Mouse (Mus musculus): ENCODE results near the gene Grb2. TPM values are rescaled to one million over a fixed set of nuclear protein-coding genes. Genes with fewer than 3 reads are reported as not detected.

Gene Grb2
- total RNA-seq, 2 experiments from 2014 or later, result 107 to 108 TPM

GRCm38 (mm10) chr11:115632247-115632646, 76.2 kb downstream of the Grb2 start:
- intact Hi-C loops (cut with DNase I), result no loop called here
- no peak for DNase-seq (ENCODE audit: low spot score)

GRCm38 (mm10) chr11:115631505-115631890, 76.9 kb downstream of the Grb2 start:
- intact Hi-C loops (cut with DNase I), result no loop called here
- DNase-seq (ENCODE audit: low spot score), result no peak

GRCm38 (mm10) chr11:115630532-115631504, 77.6 kb downstream of the Grb2 start:
- peak; percentile 36 for DNase-seq (ENCODE audit: low spot score)
- intact Hi-C loops (cut with DNase I), result no loop called here

- intact Hi-C loops (cut with DNase I), result no loop called here
- no peak for DNase-seq (ENCODE audit: low spot score)
Measured at GRCm38 (mm10) chr11:115629734-115630531, 78.5 kb downstream of the Grb2 start.

GRCm38 (mm10) chr11:115628465-115629101, 79.8 kb downstream of the Grb2 start:
- intact Hi-C loops (cut with DNase I), result no loop called here
- DNase-seq (ENCODE audit: low spot score), result no peak

GRCm38 (mm10) chr11:115627705-115628464, 80.5 kb downstream of the Grb2 start, which contains the start of gene Slc25a19:
TSS of gene Slc25a19 (minus strand) at chr11:115628295.
- intact Hi-C loops (cut with DNase I), result no loop called here
- DNase-seq (ENCODE audit: low spot score), result peak; percentile 99

- intact Hi-C loops (cut with DNase I), result no loop called here
- DNase-seq (ENCODE audit: low spot score), result no peak
Measured at GRCm38 (mm10) chr11:115626824-115627616, 81.4 kb downstream of the Grb2 start.

GRCm38 (mm10) chr11:115625877-115626276, 82.5 kb downstream of the Grb2 start:
- intact Hi-C loops (cut with DNase I), result no loop called here
- DNase-seq (ENCODE audit: low spot score), result no peak

- DNase-seq (ENCODE audit: low spot score), result no peak
- intact Hi-C loops (cut with DNase I), result no loop called here
Measured at GRCm38 (mm10) chr11:115623487-115624070, 84.8 kb downstream of the Grb2 start.

- intact Hi-C loops (cut with DNase I), result no loop called here
- no peak for DNase-seq (ENCODE audit: low spot score)
Measured at GRCm38 (mm10) chr11:115619949-115620348, 88.4 kb downstream of the Grb2 start.

GRCm38 (mm10) chr11:115618732-115619516, 89.5 kb downstream of the Grb2 start:
- intact Hi-C loops (cut with DNase I), result no loop called here
- no peak for DNase-seq (ENCODE audit: low spot score)

GRCm38 (mm10) chr11:115618001-115618400, 90.4 kb downstream of the Grb2 start:
- DNase-seq (ENCODE audit: low spot score), result no peak
- intact Hi-C loops (cut with DNase I), result no loop called here

- DNase-seq (ENCODE audit: low spot score), result no peak
- intact Hi-C loops (cut with DNase I), result no loop called here
Measured at GRCm38 (mm10) chr11:115616893-115617292, 91.5 kb downstream of the Grb2 start.

GRCm38 (mm10) chr11:115616371-115616770, 92.0 kb downstream of the Grb2 start:
- intact Hi-C loops (cut with DNase I), result no loop called here
- no peak for DNase-seq (ENCODE audit: low spot score)

GRCm38 (mm10) chr11:115615875-115616274, 92.5 kb downstream of the Grb2 start:
- intact Hi-C loops (cut with DNase I), result no loop called here
- peak; percentile 27 for DNase-seq (ENCODE audit: low spot score)

GRCm38 (mm10) chr11:115615108-115615825, 93.1 kb downstream of the Grb2 start:
- DNase-seq (ENCODE audit: low spot score), result peak; percentile 20
- intact Hi-C loops (cut with DNase I), result no loop called here
